Mouse (Mus musculus) myocyte (in vitro differentiated cells): Measurements from ENCODE around the gene Gm20388. TPM values are rescaled to one million over a fixed set of nuclear protein-coding genes. Genes with fewer than 3 reads are reported as not detected.

ENCODE experiments used
- H3K27me3 ChIP-seq: one replicate; pipeline ENCODE4 v1.6.1; 2011; ENCODE audit not compliant: control insufficient read depth, insufficient read depth, insufficient read length
- H3K36me3 ChIP-seq: one replicate; pipeline ENCODE4 v1.6.1; 2011; ENCODE audit not compliant: control insufficient read depth, insufficient read depth
- H3K4me2 ChIP-seq: one replicate; pipeline ENCODE4 v1.6.1; 2011; ENCODE audit warnings: low read depth, control low read depth
- H3K4me3 ChIP-seq: one replicate; pipeline ENCODE4 v1.5.1; 2011; ENCODE audit warnings: mild to moderate bottlenecking, control low read depth, moderate library complexity
- H3K79me2 ChIP-seq: one replicate; pipeline ENCODE4 v1.6.1; 2011; ENCODE audit not compliant: control insufficient read depth, insufficient read depth
- H3ac ChIP-seq: one replicate; pipeline ENCODE4 v1.6.1; 2011; ENCODE audit not compliant: control insufficient read depth, insufficient read length
- CEBPB ChIP-seq: IDR thresholded peaks from 2 replicates; pipeline ENCODE4 v1.6.1; 2011; ENCODE audit warnings: mild to moderate bottlenecking, moderate library complexity; ENCODE audit not compliant: poor library complexity, insufficient read depth, severe bottlenecking
- E2F4 ChIP-seq: IDR thresholded peaks from one replicate; pipeline ENCODE4 v1.6.1; 2011; ENCODE audit warnings: mild to moderate bottlenecking, control low read depth, moderate library complexity; ENCODE audit not compliant: insufficient read depth
- MAX ChIP-seq: IDR thresholded peaks from one replicate; pipeline ENCODE4 v1.6.1; 2011; ENCODE audit warnings: low read depth, mild to moderate bottlenecking, control low read depth
- MYOD1 ChIP-seq, 3 experiments: IDR thresholded peaks; one replicate each; pipeline ENCODE4 v1.6.1; 2011; ENCODE audit warnings: control low read depth in 2 of 3, low read depth in 2 of 3, mild to moderate bottlenecking in 2 of 3, moderate library complexity in 1 of 3; ENCODE audit not compliant: insufficient read length in 2 of 3, control insufficient read depth in 1 of 3
- MYOG ChIP-seq, 3 experiments: IDR thresholded peaks; one replicate each; pipeline ENCODE4 v1.6.1; 2011; ENCODE audit warnings: control low read depth in 2 of 3, low read depth in 2 of 3, mild to moderate bottlenecking in 2 of 3; ENCODE audit not compliant: insufficient read length in 2 of 3, control insufficient read depth in 1 of 3, insufficient read depth in 1 of 3
- POLR2A ChIP-seq: IDR thresholded peaks from one replicate; pipeline ENCODE4 v1.6.1; 2011; ENCODE audit warnings: low read depth, mild to moderate bottlenecking, control low read depth, moderate library complexity; ENCODE audit not compliant: insufficient read length
- POLR2AphosphoS2 ChIP-seq: IDR thresholded peaks from one replicate; pipeline ENCODE4 v1.6.1; 2011; ENCODE audit warnings: low read depth, control low read depth; ENCODE audit not compliant: insufficient read length
- REST ChIP-seq: IDR thresholded peaks from one replicate; pipeline ENCODE4 v1.6.1; 2011; ENCODE audit warnings: mild to moderate bottlenecking, control low read depth, moderate library complexity; ENCODE audit not compliant: insufficient read depth, insufficient read length
- SRF ChIP-seq: IDR thresholded peaks from one replicate; pipeline ENCODE4 v1.6.1; 2011; ENCODE audit warnings: low read depth; ENCODE audit not compliant: control insufficient read depth, insufficient read length
- TCF12 ChIP-seq: IDR thresholded peaks from one replicate; pipeline ENCODE4 v1.6.1; 2011; ENCODE audit warnings: mild to moderate bottlenecking, control low read depth; ENCODE audit not compliant: poor library complexity, insufficient read depth, severe bottlenecking
- TCF3 ChIP-seq: IDR thresholded peaks from one replicate; pipeline ENCODE4 v1.6.1; 2011; ENCODE audit warnings: low read depth, control low read depth; ENCODE audit not compliant: insufficient read length
- USF1 ChIP-seq: IDR thresholded peaks from one replicate; pipeline ENCODE4 v1.6.1; 2011; ENCODE audit warnings: low read depth, mild to moderate bottlenecking, control low read depth, moderate library complexity
- polyA plus RNA-seq: library from polyadenylated mRNA; unstranded; fragments of >200 nt; fragmentation: generic; extraction: Trizol; gene quantifications from one replicate; pipeline ENCODE4 v1.2.1, GENCODE M21; 2012; ENCODE audit warnings: missing spikeins

Gm20388 gene
- polyA plus RNA-seq, 1 experiment, result 15.3 TPM

- H3K4me2 ChIP-seq, result no peak overlapping the region
- H3K79me2 ChIP-seq, result no peaks in the 10 kb centered on the region
- H3K27me3 ChIP-seq, result peaks cover 77% of the 10 kb centered on the region
- peak in 1 of 3 experiments; percentile 12 for TF ChIP-seq MYOG (IDR thresholded peaks at IDR 0.05; ENCODE audit: control insufficient read depth in 1 of 3, insufficient read depth in 1 of 3, insufficient read length in 2 of 3, low read depth in 2 of 3)
- no peak for TF ChIP-seq E2F4
- H3K36me3 ChIP-seq, result no peaks in the 10 kb centered on the region
- no peak overlapping the region for H3K4me3 ChIP-seq
- no peak overlapping the region for H3ac ChIP-seq
These were observed 842.8 kb downstream of the Gm20388 start for GRCm38 (mm10) chr8:120753476-120753875.

DNA sequence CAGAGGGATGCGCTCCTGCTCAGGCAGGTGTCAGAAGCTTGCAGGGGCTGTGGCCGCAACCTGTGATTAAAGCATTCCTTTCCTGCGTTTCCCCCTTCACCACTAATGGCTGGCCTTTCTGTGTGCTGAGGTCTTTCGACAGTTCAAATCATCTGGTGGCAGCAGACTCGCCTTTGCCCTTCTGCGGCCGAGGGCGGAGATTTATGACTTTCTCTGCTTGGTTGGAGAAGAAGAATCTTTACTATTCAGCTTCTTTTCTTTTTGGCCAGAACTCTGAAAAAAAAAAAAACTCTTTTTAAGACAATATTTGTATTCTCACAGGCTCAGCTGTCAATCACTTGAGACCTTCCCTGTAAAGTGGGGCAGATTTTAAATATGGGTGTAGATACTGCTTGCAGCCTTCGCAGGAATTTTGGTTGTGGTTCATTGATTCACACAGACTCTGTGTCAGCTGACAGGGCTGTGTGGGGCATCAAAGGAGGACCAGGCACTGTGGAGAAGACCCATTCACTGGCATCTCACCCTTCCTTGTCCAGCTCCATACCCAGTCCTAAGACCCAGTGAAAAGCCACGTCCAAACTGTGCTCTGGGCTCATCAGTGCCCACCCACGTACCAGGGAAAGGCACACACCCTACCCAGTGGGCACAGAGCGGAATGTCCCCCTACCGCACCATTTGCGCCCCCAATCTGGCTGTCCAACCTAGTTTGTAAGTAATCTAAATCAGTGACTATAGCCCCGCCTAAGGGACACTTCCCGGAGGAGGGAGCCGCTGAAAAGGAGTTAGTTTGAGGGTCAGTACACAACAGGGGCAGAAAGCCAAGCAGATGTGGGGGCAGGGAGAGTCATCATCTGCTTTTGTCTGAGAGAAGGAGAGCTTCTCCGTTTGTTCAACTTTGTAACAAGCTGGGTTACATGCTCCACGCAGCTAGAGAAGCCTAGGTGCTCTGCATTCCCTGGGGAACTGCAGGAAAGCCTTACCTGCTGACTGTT is 845.0 kb downstream of the Gm20388 start:
- Histone ChIP-seq H3K36me3 (no peaks in the 10 kb centered on the region), H3K79me2 (no peaks in the 10 kb centered on the region), H3K4me2 (no peak overlapping the region), H3ac (no peak overlapping the region), H3K4me3 (no peak overlapping the region), H3K27me3 (peaks cover 83% of the 10 kb centered on the region)
- TF ChIP-seq MAX, result no peak
- TF ChIP-seq TCF12, result no peak
- no peak for TF ChIP-seq USF1
- no peak for TF ChIP-seq REST
- no peak for TF ChIP-seq POLR2A
- no peak for TF ChIP-seq POLR2AphosphoS2
- TF ChIP-seq CEBPB, result no peak
- TF ChIP-seq SRF, result no peak
- no peak for TF ChIP-seq MYOG (IDR thresholded peaks at IDR 0.05; ENCODE audit: control insufficient read depth in 1 of 3, insufficient read depth in 1 of 3, insufficient read length in 2 of 3, low read depth in 2 of 3)
- TF ChIP-seq MYOD1 (IDR thresholded peaks at IDR 0.05; ENCODE audit: control insufficient read depth in 1 of 3, insufficient read length in 2 of 3, low read depth in 2 of 3), result no peak

- TF ChIP-seq MAX (no peak), TCF3 (no peak), CEBPB (no peak), MYOD1 (IDR thresholded peaks at IDR 0.05; ENCODE audit: control insufficient read depth in 1 of 3, insufficient read length in 2 of 3, low read depth in 2 of 3) (no peak), POLR2A (no peak), POLR2AphosphoS2 (no peak), E2F4 (no peak), SRF (no peak), TCF12 (no peak), MYOG (IDR thresholded peaks at IDR 0.05; ENCODE audit: control insufficient read depth in 1 of 3, insufficient read depth in 1 of 3, insufficient read length in 2 of 3, low read depth in 2 of 3) (no peak), REST (no peak), USF1 (no peak)
- H3K27me3 ChIP-seq, result peaks cover 88% of the 10 kb centered on the region
- H3K79me2 ChIP-seq, result no peaks in the 10 kb centered on the region
- no peak overlapping the region for H3ac ChIP-seq
- no peak overlapping the region for H3K4me2 ChIP-seq
- no peak overlapping the region for H3K4me3 ChIP-seq
- H3K36me3 ChIP-seq, result no peaks in the 10 kb centered on the region
These were observed 847.4 kb downstream of the Gm20388 start for GRCm38 (mm10) chr8:120758005-120758404.

GRCm38 (mm10) chr8:120759847-120760246 is 849.2 kb downstream of the Gm20388 start:
- Histone ChIP-seq H3ac (no peak overlapping the region), H3K4me3 (no peak overlapping the region), H3K79me2 (no peaks in the 10 kb centered on the region), H3K36me3 (no peaks in the 10 kb centered on the region), H3K4me2 (no peak overlapping the region), H3K27me3 (peaks cover 72% of the 10 kb centered on the region)
- TF ChIP-seq USF1, result no peak
- no peak for TF ChIP-seq MYOG (IDR thresholded peaks at IDR 0.05; ENCODE audit: control insufficient read depth in 1 of 3, insufficient read depth in 1 of 3, insufficient read length in 2 of 3, low read depth in 2 of 3)
- TF ChIP-seq TCF12, result no peak
- TF ChIP-seq POLR2AphosphoS2, result no peak
- no peak for TF ChIP-seq REST
- TF ChIP-seq SRF, result no peak
- TF ChIP-seq MAX, result no peak
- TF ChIP-seq E2F4, result no peak
- no peak for TF ChIP-seq CEBPB
- no peak for TF ChIP-seq POLR2A
- TF ChIP-seq TCF3, result no peak
- no peak for TF ChIP-seq MYOD1 (IDR thresholded peaks at IDR 0.05; ENCODE audit: control insufficient read depth in 1 of 3, insufficient read length in 2 of 3, low read depth in 2 of 3)
